Mouse (Mus musculus) midbrain, embryonic 16.5 days (tissue): Measurements from ENCODE around the gene Lrmda. TPM values are rescaled to one million over a fixed set of nuclear protein-coding genes. Genes with fewer than 3 reads are reported as not detected.

Experiments used
- ATAC-seq: fragments of 200-750 bp; cut with Nextera tagmentation; 2 replicates; pipeline ENCODE4 v1.8.0; 2017; ENCODE audit warnings: moderate TSS enrichment
- H3K27ac ChIP-seq: fragments of 300-500 bp; sonication (generic); 2 replicates; pipeline ENCODE4 v1.5.1; 2014; ENCODE audit warnings: mild to moderate bottlenecking, low read length, mixed read lengths
- H3K27me3 ChIP-seq: fragments of 300-500 bp; sonication (generic); 2 replicates; pipeline ENCODE4 v1.6.1; 2014; ENCODE audit warnings: low read depth, low read length, mixed read lengths; ENCODE audit not compliant: control insufficient read depth, insufficient read depth
- H3K36me3 ChIP-seq: fragments of 300-500 bp; sonication (generic); 2 replicates; pipeline ENCODE4 v1.6.1; 2014; ENCODE audit warnings: mild to moderate bottlenecking, low read length, moderate library complexity, mixed read lengths; ENCODE audit not compliant: control insufficient read depth, insufficient read depth
- H3K4me1 ChIP-seq: fragments of 300-500 bp; sonication (generic); 2 replicates; pipeline ENCODE4 v1.6.1; 2014; ENCODE audit warnings: mild to moderate bottlenecking, low read length, mixed read lengths; ENCODE audit not compliant: control insufficient read depth, insufficient read depth
- H3K4me2 ChIP-seq: fragments of 300-500 bp; sonication (generic); 2 replicates; pipeline ENCODE4 v1.6.1; 2014; ENCODE audit warnings: mild to moderate bottlenecking, low read length, mixed read lengths
- H3K4me3 ChIP-seq: fragments of 300-500 bp; sonication (generic); 2 replicates; pipeline ENCODE4 v1.5.1; 2014; ENCODE audit warnings: low read depth, mild to moderate bottlenecking, low read length, moderate library complexity, mixed read lengths
- H3K9ac ChIP-seq: fragments of 300-500 bp; sonication (generic); 2 replicates; pipeline ENCODE4 v1.6.1; 2014; ENCODE audit warnings: low read depth, low read length, mixed read lengths
- H3K9me3 ChIP-seq: fragments of 300-500 bp; sonication (generic); replicated peaks from 2 replicates; pipeline ENCODE4 v1.6.1; 2014; ENCODE audit warnings: mild to moderate bottlenecking, low read length, mixed read lengths; ENCODE audit not compliant: control insufficient read depth, poor library complexity, severe bottlenecking
- WGBS: fragments of 180-500 bp; shearing (Covaris S2); extraction: QIAGEN DNeasy Blood & Tissue Kit; methylation state at CpG from one replicate; pipeline ENCODE4 v1.1.7; 2014; 5-methylcytosine and 5-hydroxymethylcytosine counted together
- polyA plus RNA-seq: library from polyadenylated mRNA; unstranded; fragments of >200 nt; fragmentation: Nextera tagmentation; extraction: Ambion mirVana; gene quantifications from 2 replicates; pipeline ENCODE4 v1.2.1, GENCODE M21; 2015

Gene Lrmda
- polyA plus RNA-seq, 1 experiment from 2014 or later: not detected

DNA sequence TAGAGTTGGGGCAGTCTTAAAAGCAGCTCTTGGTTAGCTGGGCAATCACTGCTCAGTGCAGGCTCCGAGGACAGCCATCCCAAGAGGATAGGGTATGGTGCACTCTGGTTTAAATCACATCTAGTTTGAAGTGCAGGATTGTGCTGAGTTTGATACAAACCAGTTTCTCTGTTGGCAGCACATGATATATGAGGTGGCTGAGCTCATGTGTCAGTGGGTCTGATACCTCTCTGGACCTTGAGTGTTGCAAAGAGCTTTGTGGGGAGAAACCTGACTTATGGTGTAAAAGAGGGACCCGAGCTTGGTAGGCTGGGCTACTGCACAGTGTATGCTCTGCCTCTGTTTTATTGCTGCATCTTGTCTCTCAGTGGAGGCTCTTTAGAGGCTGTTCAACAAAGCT lies 49.7 kb downstream of the Lrmda start:
- ATAC-seq: no peak
- no peak overlapping the region for H3K4me3 ChIP-seq
- 73% methylated on average over 2 of the region's 2 CpGs for WGBS
- no peaks in the 10 kb centered on the region for H3K27me3 ChIP-seq
- H3K27ac ChIP-seq: no peak overlapping the region
- no peak overlapping the region for H3K4me2 ChIP-seq
- H3K4me1 ChIP-seq: peaks cover 3% of the 10 kb centered on the region; the same call in 1 of the 2 replicates
- no peaks in the 10 kb centered on the region for H3K36me3 ChIP-seq
- no peak overlapping the region for H3K9ac ChIP-seq
- no peaks in the 10 kb centered on the region for H3K9me3 ChIP-seq

DNA sequence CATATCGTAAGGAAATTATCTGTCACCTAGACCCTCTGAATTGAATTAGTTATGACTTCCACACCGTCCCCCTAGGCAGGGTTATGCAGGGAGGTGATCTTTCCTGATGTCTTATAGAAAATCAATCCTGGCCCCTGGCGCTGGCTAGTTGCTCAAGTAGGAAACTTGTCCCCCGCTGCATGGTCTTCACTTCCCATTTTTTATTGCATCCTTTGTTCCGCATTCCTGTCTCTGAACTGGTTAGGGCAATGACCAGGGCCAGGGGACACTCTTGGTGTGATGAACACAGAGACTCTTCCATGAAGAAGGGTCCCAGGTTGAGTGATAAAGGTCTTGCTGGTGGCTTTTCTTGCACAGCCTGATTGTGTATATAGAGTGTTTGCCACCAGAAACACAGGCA lies 53.9 kb downstream of the Lrmda start:
- 82% methylated on average over 5 of the region's 5 CpGs for WGBS
- Histone ChIP-seq H3K27ac (no peak overlapping the region), H3K27me3 (peaks cover 3% of the 10 kb centered on the region), H3K4me3 (no peak overlapping the region), H3K36me3 (no peaks in the 10 kb centered on the region), H3K9me3 (no peaks in the 10 kb centered on the region), H3K4me2 (no peak overlapping the region), H3K9ac (no peak overlapping the region), H3K4me1 (peaks cover 9% of the 10 kb centered on the region)
- no peak for ATAC-seq

DNA sequence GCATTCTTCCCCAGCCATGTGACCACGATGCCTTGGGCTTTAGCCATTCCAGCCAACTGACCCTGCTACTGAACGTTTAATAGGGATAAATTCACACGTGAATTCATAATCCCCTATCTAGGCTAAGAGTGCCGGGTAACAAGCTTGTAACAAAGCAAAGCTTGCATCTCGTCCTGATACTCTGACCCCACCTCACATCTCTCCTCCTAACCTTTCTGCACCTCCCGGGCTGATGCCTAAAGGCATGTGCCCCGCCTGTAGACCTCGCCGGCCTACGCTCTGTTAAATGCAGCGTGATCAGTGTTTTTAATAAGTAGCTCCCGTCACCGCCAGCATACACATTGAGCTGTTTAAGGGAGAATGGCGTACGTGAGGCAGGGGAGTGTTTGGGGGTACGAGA lies 54.7 kb downstream of the Lrmda start:
- WGBS: 12% methylated on average over 16 of the region's 16 CpGs
- Histone ChIP-seq H3K4me1 (peaks cover 9% of the 10 kb centered on the region), H3K27me3 (peaks cover 3% of the 10 kb centered on the region), H3K9me3 (no peaks in the 10 kb centered on the region), H3K36me3 (no peaks in the 10 kb centered on the region), H3K9ac (no peak overlapping the region), H3K4me3 (no peak overlapping the region), H3K4me2 (peak overlapping the region; percentile 50), H3K27ac (no peak overlapping the region)
- ATAC-seq: 0 out of 2 replicates have a peak, but pooled peaks have one; percentile 28

DNA sequence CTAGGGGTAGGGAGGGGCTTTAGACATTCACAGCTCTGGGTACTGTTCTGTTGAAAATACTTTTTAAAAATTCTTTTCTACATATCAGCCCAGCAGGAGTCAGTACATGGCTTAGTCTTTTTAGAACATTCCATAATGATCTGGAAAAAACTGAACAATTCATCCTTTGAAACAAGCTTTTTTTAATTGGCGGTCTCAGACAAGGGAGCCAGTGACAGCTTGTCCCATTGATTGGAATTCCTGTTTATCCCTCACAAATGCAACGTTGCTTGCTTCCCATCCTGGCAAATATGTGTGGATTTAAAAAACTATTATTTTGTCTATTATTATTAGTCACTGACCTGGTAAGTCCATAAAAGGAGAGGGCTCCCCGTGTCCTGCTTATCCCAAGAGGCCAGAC lies 64.4 kb downstream of the Lrmda start:
- ATAC-seq: no peak
- no peaks in the 10 kb centered on the region for H3K4me1 ChIP-seq
- no peak overlapping the region for H3K27ac ChIP-seq
- no peaks in the 10 kb centered on the region for H3K27me3 ChIP-seq
- no peaks in the 10 kb centered on the region for H3K36me3 ChIP-seq
- H3K9me3 ChIP-seq: no peaks in the 10 kb centered on the region
- no peak overlapping the region for H3K9ac ChIP-seq
- 36% methylated on average over 3 of the region's 3 CpGs for WGBS
- no peak overlapping the region for H3K4me3 ChIP-seq
- H3K4me2 ChIP-seq: no peak overlapping the region

DNA sequence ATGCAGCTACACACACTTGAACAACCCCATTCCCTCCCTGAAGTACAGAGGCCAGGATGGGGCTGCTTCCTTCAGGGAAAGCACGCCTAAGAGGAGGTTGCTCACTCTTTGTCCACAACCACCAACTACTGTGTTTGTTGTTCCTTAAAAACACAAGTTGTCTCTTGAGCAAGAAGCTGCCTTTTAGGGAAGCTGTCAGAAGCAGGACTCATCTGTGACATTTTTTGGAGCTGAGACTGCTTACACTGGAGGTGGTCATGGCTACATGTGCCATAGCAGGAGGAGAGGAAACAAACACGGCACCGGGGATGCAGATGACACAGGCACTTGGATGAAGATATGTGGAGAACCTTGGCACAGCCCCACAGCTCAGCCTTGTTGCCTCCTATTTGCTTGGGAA lies 65.9 kb downstream of the Lrmda start:
- Histone ChIP-seq H3K4me3 (no peak overlapping the region), H3K4me1 (peaks cover 8% of the 10 kb centered on the region; the same call in 1 of the 2 replicates), H3K27me3 (no peaks in the 10 kb centered on the region), H3K9ac (no peak overlapping the region), H3K27ac (no peak overlapping the region), H3K4me2 (no peak overlapping the region), H3K9me3 (no peaks in the 10 kb centered on the region), H3K36me3 (no peaks in the 10 kb centered on the region)
- ATAC-seq: no peak
- 96% methylated on average over 3 of the region's 3 CpGs for WGBS

DNA sequence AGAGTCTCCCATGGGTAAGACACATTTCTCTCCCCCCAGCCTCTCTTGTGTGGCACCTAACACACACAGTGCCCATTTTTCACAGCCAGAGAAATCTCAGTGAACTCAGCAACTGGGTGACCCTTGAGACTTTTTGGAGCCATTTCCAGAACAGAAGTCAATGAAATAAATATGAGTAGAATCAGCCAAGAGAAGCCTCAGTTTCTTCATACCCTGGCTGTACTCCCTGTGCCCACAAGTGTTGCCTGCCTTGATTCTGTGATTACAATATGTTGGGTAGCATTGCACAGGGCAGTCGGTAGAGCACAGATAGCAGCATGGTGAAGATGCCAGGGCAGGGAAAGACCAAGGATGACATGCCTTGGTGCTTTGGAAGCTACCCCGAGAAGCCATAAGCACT lies 69.1 kb downstream of the Lrmda start:
- Histone ChIP-seq H3K27me3 (no peaks in the 10 kb centered on the region), H3K4me3 (no peak overlapping the region), H3K4me2 (no peak overlapping the region), H3K9ac (no peak overlapping the region), H3K27ac (no peak overlapping the region), H3K4me1 (peaks cover 9% of the 10 kb centered on the region; the same call in 1 of the 2 replicates), H3K9me3 (no peaks in the 10 kb centered on the region), H3K36me3 (no peaks in the 10 kb centered on the region)
- WGBS: 100% methylated on average over 2 of the region's 2 CpGs
- no peak for ATAC-seq

DNA sequence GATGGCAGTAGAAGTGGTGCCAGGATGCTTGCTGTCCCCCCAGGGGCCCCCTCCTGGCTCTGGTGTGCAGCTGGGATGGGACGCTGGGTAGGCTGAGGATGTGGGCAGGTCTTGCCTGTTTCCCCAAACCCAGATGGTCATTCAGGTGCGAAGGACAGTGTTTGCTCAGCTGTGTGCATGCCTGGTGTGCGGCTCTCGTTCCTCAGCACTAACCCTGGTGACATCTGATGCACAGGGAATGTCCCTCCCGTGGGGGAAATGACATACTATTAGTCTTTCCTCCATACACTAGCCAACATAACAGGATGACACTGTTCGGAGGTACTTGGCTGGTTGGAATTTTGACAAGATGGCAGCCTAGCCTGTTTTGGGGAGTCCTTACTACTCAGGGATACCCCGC lies 69.8 kb downstream of the Lrmda start:
- Histone ChIP-seq H3K36me3 (no peaks in the 10 kb centered on the region), H3K4me3 (no peak overlapping the region), H3K4me1 (peaks cover 9% of the 10 kb centered on the region; the same call in 1 of the 2 replicates), H3K9me3 (no peaks in the 10 kb centered on the region), H3K27me3 (no peaks in the 10 kb centered on the region), H3K4me2 (no peak overlapping the region), H3K27ac (no peak overlapping the region), H3K9ac (no peak overlapping the region)
- ATAC-seq: no peak
- WGBS: 83% methylated on average over 7 of the region's 7 CpGs

DNA sequence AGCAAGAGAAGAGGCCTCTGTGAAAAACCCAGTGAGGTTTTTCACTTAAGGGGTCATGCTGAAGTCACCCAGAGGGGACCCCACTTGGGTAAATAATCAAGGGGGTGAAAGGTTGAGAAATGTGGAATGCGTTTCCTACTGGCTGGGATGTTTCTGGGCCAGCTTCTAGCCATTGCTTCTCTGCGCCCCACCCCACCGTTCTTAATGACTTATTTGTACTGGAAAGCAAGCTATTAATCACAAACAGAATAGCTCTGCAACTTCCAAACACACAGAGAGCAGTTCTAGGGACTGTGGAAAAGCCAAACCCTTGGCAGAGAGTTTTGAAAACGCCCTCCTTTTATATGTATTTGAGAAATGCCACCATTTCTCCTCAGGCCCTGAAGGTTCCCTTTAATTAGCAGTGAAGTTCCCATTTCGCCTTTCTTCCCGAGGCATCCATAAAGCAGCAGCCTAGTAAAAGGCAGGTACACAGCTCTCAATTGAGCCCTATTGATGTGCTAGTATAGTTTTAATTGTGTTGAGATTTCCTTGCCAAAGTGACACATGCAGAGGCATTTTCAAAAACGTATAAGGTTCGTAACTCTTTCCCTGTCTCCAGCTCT lies 70.5 kb downstream of the Lrmda start:
- ATAC-seq: 0 out of 2 replicates have a peak, but pooled peaks have one; percentile 8
- WGBS: 65% methylated on average over 8 of the region's 8 CpGs
- H3K27ac ChIP-seq: no peak overlapping the region
- H3K4me3 ChIP-seq: no peak overlapping the region
- no peak overlapping the region for H3K9ac ChIP-seq
- no peaks in the 10 kb centered on the region for H3K27me3 ChIP-seq
- no peaks in the 10 kb centered on the region for H3K9me3 ChIP-seq
- no peaks in the 10 kb centered on the region for H3K36me3 ChIP-seq
- peaks cover 9% of the 10 kb centered on the region; the same call in 1 of the 2 replicates for H3K4me1 ChIP-seq
- H3K4me2 ChIP-seq: no peak overlapping the region

DNA sequence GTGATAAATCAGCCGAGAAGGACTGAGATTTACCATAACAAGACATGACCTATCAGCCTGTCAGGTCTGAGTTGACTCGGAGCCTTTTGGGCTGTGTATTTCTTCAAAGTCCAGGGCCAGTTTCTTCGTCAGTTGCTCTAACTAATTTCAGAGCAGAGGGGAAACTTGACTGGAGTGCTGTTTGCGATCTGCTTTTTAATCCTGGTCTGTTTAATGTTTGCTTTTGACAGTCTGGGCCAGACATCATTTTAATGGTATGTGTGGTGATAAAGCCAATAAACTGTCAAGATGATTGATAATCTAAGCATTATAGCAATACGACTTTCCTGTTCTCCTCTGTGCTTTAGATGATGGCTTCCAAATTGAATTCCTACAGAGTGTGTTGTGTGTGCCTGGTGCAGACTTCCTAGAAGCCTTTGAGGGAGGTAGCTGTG lies 71.3 kb downstream of the Lrmda start:
- Histone ChIP-seq H3K4me1 (peaks cover 9% of the 10 kb centered on the region; the same call in 1 of the 2 replicates), H3K9me3 (no peaks in the 10 kb centered on the region), H3K4me2 (no peak overlapping the region), H3K9ac (no peak overlapping the region), H3K36me3 (no peaks in the 10 kb centered on the region), H3K27me3 (no peaks in the 10 kb centered on the region), H3K4me3 (no peak overlapping the region), H3K27ac (no peak overlapping the region)
- WGBS: 59% methylated on average over 5 of the region's 5 CpGs
- ATAC-seq: no peak
